Mouse (Mus musculus): ENCODE data around the gene Krcc1.

GRCm38 (mm10) chr6:71295303-71295702, 23.8 kb downstream of the Krcc1 start:
- TF ChIP-seq POLR2A (IDR thresholded peaks at IDR 0.05; ENCODE audit: insufficient read depth, low read length) (no peak), CTCF (IDR thresholded peaks at IDR 0.05; ENCODE audit: low read depth, low read length) (no peak)

Measured in ES-Bruce4 (cell line).